Mouse (Mus musculus): ENCODE measurements around the gene Prrt4. TPM values are rescaled to one million over a fixed set of nuclear protein-coding genes. Genes with fewer than 3 reads are reported as not detected.

The Prrt4 gene
- polyA plus RNA-seq, 1 experiment from 2014 or later: 0.67 TPM

GRCm38 (mm10) chr6:29211146-29211545 is 31.8 kb upstream of the Prrt4 start:
- no peak for ATAC-seq (replicated peaks; ENCODE audit: low FRiP score)
- peaks cover 23% of the 10 kb centered on the region for H3K4me1 ChIP-seq (replicated peaks; ENCODE audit: control insufficient read depth, insufficient read depth, low read length)

DNA sequence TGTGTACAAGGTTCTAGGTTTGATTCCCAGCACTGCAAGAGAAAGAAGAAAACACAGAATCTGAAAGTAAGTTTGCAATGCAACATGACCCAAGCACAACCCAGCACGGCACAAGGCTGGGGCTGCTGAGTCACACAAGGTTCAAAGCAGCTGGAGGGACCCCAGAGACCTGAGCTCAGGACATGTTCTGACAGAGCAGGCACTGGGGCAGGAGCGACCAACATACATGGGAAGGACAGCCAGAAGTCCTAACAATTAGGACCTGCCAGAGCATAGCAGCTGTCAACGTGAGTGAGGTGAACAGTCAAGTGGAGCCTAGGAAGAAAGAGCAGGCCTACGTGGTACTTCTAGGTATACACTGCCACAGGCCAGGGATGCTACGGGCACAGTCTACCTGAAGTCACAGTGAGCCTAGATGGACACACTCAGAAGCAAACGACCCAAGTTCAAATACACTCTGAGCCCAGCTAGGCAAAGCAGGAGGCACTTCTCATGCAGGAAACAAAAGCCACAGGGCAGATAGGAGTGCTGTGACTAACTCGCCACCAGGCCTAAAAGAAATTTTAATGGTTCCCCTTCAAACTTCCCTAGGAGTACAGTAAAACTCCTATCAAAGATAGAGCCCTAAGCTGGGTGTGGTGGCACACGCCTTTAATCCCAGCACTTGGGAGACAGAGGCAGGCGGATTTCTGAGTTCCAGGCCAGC is 31.0 kb upstream of the Prrt4 start:
- Histone ChIP-seq H3K9ac (ENCODE audit: low read length) (no peak overlapping the region), H3K4me1 (replicated peaks; ENCODE audit: control insufficient read depth, insufficient read depth, low read length) (peaks cover 21% of the 10 kb centered on the region)
- WGBS: 79% methylated on average over 9 of the region's 9 CpGs

More at GRCm38 (mm10) chr6:29211146-29211545, 31.8 kb upstream of the Prrt4 start:
- no peak overlapping the region for H3K27ac ChIP-seq (ENCODE audit: low read depth, low read length)
- 35% methylated on average over 7 of the region's 7 CpGs for WGBS
- H3K27me3 ChIP-seq (ENCODE audit: control insufficient read depth, insufficient read depth, low read length): peaks cover 21% of the 10 kb centered on the region
- H3K9me3 ChIP-seq (ENCODE audit: control insufficient read depth, low read length): no peaks in the 10 kb centered on the region
- H3K36me3 ChIP-seq (ENCODE audit: control insufficient read depth, insufficient read depth, low read length): no peaks in the 10 kb centered on the region
- no peak for DNase-seq (ENCODE audit: low spot score)
- peak overlapping the region; percentile 59 for H3K4me3 ChIP-seq (ENCODE audit: low read depth, low read length)
- H3K4me2 ChIP-seq (ENCODE audit: low read depth, low read length, severe bottlenecking): peak overlapping the region; percentile 94
- peak overlapping the region; percentile 73 for H3K9ac ChIP-seq (ENCODE audit: low read length)

DNA sequence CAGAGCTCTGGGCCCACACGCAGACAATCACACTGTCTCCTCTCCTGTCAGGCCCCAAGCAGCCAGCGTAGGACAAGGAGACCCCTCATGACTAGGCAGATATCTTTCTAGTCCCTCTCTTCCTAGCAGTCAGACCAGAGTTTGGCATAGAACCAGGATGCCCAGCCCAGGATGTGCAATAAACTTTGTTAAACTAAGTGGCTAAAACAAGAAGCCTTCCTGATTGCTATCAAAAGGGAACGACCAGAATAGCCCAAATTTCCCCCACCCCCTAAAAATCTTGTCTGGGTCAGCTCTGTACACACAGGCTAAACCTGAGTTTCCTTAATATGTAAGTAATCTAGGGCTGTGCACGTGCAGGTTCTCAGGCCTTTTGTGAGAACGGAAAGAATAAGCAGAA is 28.8 kb upstream of the Prrt4 start:
- H3K9ac ChIP-seq (ENCODE audit: low read length): no peak overlapping the region

More for the DNA sequence above, 31.0 kb upstream of the Prrt4 start:
- ATAC-seq (replicated peaks; ENCODE audit: low FRiP score): no peak
- H3K9me3 ChIP-seq (ENCODE audit: control insufficient read depth, low read length): no peaks in the 10 kb centered on the region
- H3K4me2 ChIP-seq (ENCODE audit: low read depth, low read length, severe bottlenecking): no peak overlapping the region
- H3K27me3 ChIP-seq (ENCODE audit: control insufficient read depth, insufficient read depth, low read length): peaks cover 17% of the 10 kb centered on the region
- no peak overlapping the region for H3K27ac ChIP-seq (ENCODE audit: low read depth, low read length)
- peak; percentile 33 for DNase-seq (ENCODE audit: low spot score)
- no peak overlapping the region for H3K4me3 ChIP-seq (ENCODE audit: low read depth, low read length)
- H3K36me3 ChIP-seq (ENCODE audit: control insufficient read depth, insufficient read depth, low read length): no peaks in the 10 kb centered on the region

DNA sequence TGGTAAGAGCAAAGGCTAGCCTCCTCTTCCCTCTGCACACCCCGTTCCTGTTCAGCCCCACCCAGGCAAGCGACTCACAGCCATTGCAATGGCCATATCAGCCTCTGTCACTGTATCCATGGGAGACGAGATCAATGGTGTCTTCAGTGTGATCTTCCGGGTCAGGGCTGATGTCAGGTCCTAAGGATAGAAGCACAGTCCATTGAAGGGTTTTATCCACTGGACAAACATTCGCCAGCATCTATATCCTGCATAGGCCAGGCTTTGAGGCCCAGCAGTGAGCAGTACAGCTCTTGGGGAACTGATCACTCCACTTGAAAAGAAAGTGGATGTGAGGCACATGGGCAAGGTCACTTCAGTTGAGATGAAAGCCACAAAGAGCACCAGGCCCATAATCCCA is 27.6 kb upstream of the Prrt4 start:
- DNase-seq (ENCODE audit: low spot score) (no peak), ATAC-seq (replicated peaks; ENCODE audit: low FRiP score) (no peak)
- Histone ChIP-seq H3K27me3 (ENCODE audit: control insufficient read depth, insufficient read depth, low read length) (no peaks in the 10 kb centered on the region), H3K4me3 (ENCODE audit: low read depth, low read length) (no peak overlapping the region), H3K9me3 (ENCODE audit: control insufficient read depth, low read length) (no peaks in the 10 kb centered on the region), H3K27ac (ENCODE audit: low read depth, low read length) (no peak overlapping the region), H3K4me1 (replicated peaks; ENCODE audit: control insufficient read depth, insufficient read depth, low read length) (peaks cover 5% of the 10 kb centered on the region; the same call in 1 of the 2 replicates), H3K9ac (ENCODE audit: low read length) (no peak overlapping the region), H3K4me2 (ENCODE audit: low read depth, low read length, severe bottlenecking) (no peak overlapping the region), H3K36me3 (ENCODE audit: control insufficient read depth, insufficient read depth, low read length) (no peaks in the 10 kb centered on the region; the same call in 1 of the 2 replicates)
- 82% methylated on average over 5 of the region's 5 CpGs for WGBS

More for the DNA sequence above, 28.8 kb upstream of the Prrt4 start:
- WGBS: 88% methylated on average over 5 of the region's 5 CpGs
- H3K4me2 ChIP-seq (ENCODE audit: low read depth, low read length, severe bottlenecking): no peak overlapping the region
- H3K9me3 ChIP-seq (ENCODE audit: control insufficient read depth, low read length): no peaks in the 10 kb centered on the region
- no peak overlapping the region for H3K4me3 ChIP-seq (ENCODE audit: low read depth, low read length)
- H3K27me3 ChIP-seq (ENCODE audit: control insufficient read depth, insufficient read depth, low read length): peaks cover under 1% of the 10 kb centered on the region; the same call in 1 of the 2 replicates
- no peak overlapping the region for H3K27ac ChIP-seq (ENCODE audit: low read depth, low read length)
- H3K4me1 ChIP-seq (replicated peaks; ENCODE audit: control insufficient read depth, insufficient read depth, low read length): peaks cover 8% of the 10 kb centered on the region
- H3K36me3 ChIP-seq (ENCODE audit: control insufficient read depth, insufficient read depth, low read length): no peaks in the 10 kb centered on the region; the same call in 1 of the 2 replicates
- DNase-seq (ENCODE audit: low spot score) (peak; percentile 29), ATAC-seq (replicated peaks; ENCODE audit: low FRiP score) (no peak)

DNA sequence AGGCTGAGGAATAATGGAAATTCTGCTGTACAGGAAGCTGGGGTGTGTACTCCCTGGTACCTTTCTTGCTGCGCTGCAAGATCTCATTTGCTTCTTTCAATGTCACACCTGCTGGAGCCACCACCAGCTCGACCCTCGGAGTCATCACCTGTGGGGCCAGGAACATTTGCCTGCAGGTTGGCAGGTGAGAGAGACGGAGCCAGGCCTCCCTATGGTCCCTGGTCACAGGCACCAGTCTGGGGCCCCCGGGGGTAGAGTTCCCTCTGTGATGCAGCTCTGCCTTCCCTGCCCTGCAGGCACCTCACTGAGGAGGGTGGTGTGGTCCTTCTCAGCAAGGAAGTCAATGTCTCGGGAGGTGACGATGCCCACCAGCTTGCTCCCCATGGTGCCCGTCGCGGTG is 26.6 kb upstream of the Prrt4 start:
- peaks cover under 1% of the 10 kb centered on the region; the same call in 1 of the 2 replicates for H3K4me1 ChIP-seq (replicated peaks; ENCODE audit: control insufficient read depth, insufficient read depth, low read length)
- H3K9me3 ChIP-seq (ENCODE audit: control insufficient read depth, low read length): no peaks in the 10 kb centered on the region
- H3K4me2 ChIP-seq (ENCODE audit: low read depth, low read length, severe bottlenecking): no peak overlapping the region
- ATAC-seq (replicated peaks; ENCODE audit: low FRiP score) (no peak), DNase-seq (ENCODE audit: low spot score) (no peak)
- no peak overlapping the region for H3K9ac ChIP-seq (ENCODE audit: low read length)
- H3K4me3 ChIP-seq (ENCODE audit: low read depth, low read length): no peak overlapping the region
- no peaks in the 10 kb centered on the region for H3K27me3 ChIP-seq (ENCODE audit: control insufficient read depth, insufficient read depth, low read length)
- no peak overlapping the region for H3K27ac ChIP-seq (ENCODE audit: low read depth, low read length)
- H3K36me3 ChIP-seq (ENCODE audit: control insufficient read depth, insufficient read depth, low read length): no peaks in the 10 kb centered on the region; the same call in 1 of the 2 replicates
- 97% methylated on average over 10 of the region's 10 CpGs for whole genome bisulfite sequencing

DNA sequence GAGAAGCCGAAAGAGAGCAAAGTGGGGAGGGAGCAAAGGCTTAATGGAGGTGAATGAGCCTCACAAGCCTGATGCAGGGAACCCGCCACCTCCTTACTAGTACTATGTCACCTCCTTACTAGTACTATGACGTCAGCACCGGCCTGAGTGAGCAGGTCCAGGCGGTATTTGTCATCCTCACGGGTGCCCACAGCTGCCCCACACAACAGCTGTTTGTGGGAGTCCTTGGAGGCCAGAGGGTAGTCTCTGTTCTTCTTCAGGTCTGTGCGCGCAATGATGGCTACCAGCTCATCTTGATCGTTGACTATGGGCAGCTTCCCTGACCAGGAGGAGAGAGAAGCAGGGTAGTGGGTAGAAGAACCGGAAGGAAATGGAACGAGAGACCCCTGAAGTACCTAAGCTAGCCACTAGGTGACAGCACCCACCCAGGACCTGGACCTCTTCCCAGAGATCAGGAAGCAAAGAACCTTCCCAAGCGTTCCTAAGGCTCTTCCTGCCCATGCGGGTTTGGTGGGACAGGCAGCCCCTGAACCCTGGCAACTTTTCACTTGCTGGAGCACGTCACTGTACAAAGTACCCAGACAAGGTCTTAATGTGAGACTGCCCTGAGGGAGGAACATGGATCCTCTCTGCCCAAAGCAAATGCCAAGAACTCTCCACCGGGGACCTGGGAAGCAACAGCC is 25.7 kb upstream of the Prrt4 start:
- H3K36me3 ChIP-seq (ENCODE audit: control insufficient read depth, insufficient read depth, low read length): no peaks in the 10 kb centered on the region; the same call in 1 of the 2 replicates
- DNase-seq (ENCODE audit: low spot score) (peak; percentile 78), ATAC-seq (replicated peaks; ENCODE audit: low FRiP score) (peak; percentile 74)
- H3K27me3 ChIP-seq (ENCODE audit: control insufficient read depth, insufficient read depth, low read length): no peaks in the 10 kb centered on the region
- H3K4me1 ChIP-seq (replicated peaks; ENCODE audit: control insufficient read depth, insufficient read depth, low read length): no peaks in the 10 kb centered on the region
- H3K9me3 ChIP-seq (ENCODE audit: control insufficient read depth, low read length): no peaks in the 10 kb centered on the region
- no peak overlapping the region for H3K4me3 ChIP-seq (ENCODE audit: low read depth, low read length)
- H3K27ac ChIP-seq (ENCODE audit: low read depth, low read length): no peak overlapping the region
- no peak overlapping the region for H3K4me2 ChIP-seq (ENCODE audit: low read depth, low read length, severe bottlenecking)
- no peak overlapping the region for H3K9ac ChIP-seq (ENCODE audit: low read length)
- WGBS: 54% methylated on average over 15 of the region's 15 CpGs

DNA sequence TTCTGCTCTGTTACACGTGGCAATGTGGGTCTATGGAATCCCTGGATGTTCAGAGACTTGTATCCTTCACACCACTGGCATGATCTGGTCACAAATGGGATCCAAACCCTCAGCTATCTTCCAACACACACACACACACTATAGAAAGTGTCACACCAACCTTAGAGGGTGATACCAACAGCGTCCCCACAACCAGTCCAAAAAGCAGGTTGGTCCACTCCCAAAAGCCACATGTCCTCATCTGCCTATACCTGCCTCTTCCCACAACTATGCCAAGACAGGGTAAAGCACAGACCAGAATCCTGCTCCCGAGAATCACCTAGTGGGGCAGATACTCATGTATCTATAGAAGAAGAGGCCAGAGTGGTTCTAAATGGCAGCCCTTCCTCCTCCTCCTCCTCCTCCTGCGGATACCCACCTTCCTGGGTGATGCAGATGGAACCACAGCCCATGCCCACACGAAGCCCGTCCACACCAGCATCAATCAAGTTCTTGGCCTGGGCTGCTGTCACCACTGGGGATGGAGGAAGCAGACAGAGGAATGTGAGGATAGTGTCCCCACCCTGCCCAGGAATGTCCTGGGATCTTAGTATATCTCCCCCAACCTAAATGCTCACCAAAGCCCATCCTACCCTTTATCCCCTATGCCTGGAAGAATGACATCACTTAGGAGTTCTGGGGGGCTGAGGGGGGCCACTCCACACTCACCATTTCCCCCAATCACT is 24.6 kb upstream of the Prrt4 start:
- DNase-seq (ENCODE audit: low spot score): no peak
- Histone ChIP-seq H3K4me2 (ENCODE audit: low read depth, low read length, severe bottlenecking) (no peak overlapping the region), H3K4me3 (ENCODE audit: low read depth, low read length) (no peak overlapping the region), H3K27me3 (ENCODE audit: control insufficient read depth, insufficient read depth, low read length) (no peaks in the 10 kb centered on the region), H3K9me3 (ENCODE audit: control insufficient read depth, low read length) (no peaks in the 10 kb centered on the region), H3K36me3 (ENCODE audit: control insufficient read depth, insufficient read depth, low read length) (no peaks in the 10 kb centered on the region; the same call in 1 of the 2 replicates), H3K27ac (ENCODE audit: low read depth, low read length) (no peak overlapping the region), H3K4me1 (replicated peaks; ENCODE audit: control insufficient read depth, insufficient read depth, low read length) (no peaks in the 10 kb centered on the region), H3K9ac (ENCODE audit: low read length) (no peak overlapping the region)
- WGBS: 90% methylated on average over 6 of the region's 6 CpGs
- ATAC-seq (replicated peaks; ENCODE audit: low FRiP score): no peak

GRCm38 (mm10) chr6:29203096-29203495 is 23.7 kb upstream of the Prrt4 start:
- Histone ChIP-seq H3K4me3 (ENCODE audit: low read depth, low read length) (no peak overlapping the region), H3K4me2 (ENCODE audit: low read depth, low read length, severe bottlenecking) (no peak overlapping the region), H3K4me1 (replicated peaks; ENCODE audit: control insufficient read depth, insufficient read depth, low read length) (0 out of 2 replicates have a peak, but pooled peaks cover 2% of the 10 kb centered on the region), H3K9me3 (ENCODE audit: control insufficient read depth, low read length) (no peaks in the 10 kb centered on the region), H3K9ac (ENCODE audit: low read length) (no peak overlapping the region), H3K27ac (ENCODE audit: low read depth, low read length) (no peak overlapping the region), H3K27me3 (ENCODE audit: control insufficient read depth, insufficient read depth, low read length) (peaks cover 1% of the 10 kb centered on the region; the same call in 1 of the 2 replicates), H3K36me3 (ENCODE audit: control insufficient read depth, insufficient read depth, low read length) (no peaks in the 10 kb centered on the region; the same call in 1 of the 2 replicates)
- 91% methylated on average over 13 of the region's 13 CpGs for WGBS
- DNase-seq (ENCODE audit: low spot score): no peak
- ATAC-seq (replicated peaks; ENCODE audit: low FRiP score): no peak

All from forebrain, embryonic 11.5 days (tissue).